Mouse (Mus musculus) ES-Bruce4 (cell line): Measurements from ENCODE around the gene Ssr2. TPM values are rescaled to one million over a fixed set of nuclear protein-coding genes. Genes with fewer than 3 reads are reported as not detected.
A peak's percentile ranks its signal among the peaks of the same experiment; 100 is the strongest.

Source experiments
- H3K27ac ChIP-seq: 2 replicates; pipeline ENCODE4 v1.5.1; 2012; ENCODE audit warnings: low read length, inconsistent platforms; ENCODE audit not compliant: insufficient read depth
- H3K27me3 ChIP-seq: 2 replicates; pipeline ENCODE4 v1.6.1; 2012; ENCODE audit warnings: mild to moderate bottlenecking, low read length, inconsistent platforms; ENCODE audit not compliant: control insufficient read depth, poor library complexity, insufficient read depth, severe bottlenecking
- H3K36me3 ChIP-seq: 2 replicates; pipeline ENCODE4 v1.6.1; 2012; ENCODE audit warnings: inconsistent platforms, mild to moderate bottlenecking, low read length, moderate library complexity; ENCODE audit not compliant: control insufficient read depth, poor library complexity, insufficient read depth, severe bottlenecking
- H3K4me1 ChIP-seq: one replicate; pipeline ENCODE4 v1.8.1; 2011; ENCODE audit warnings: low read length; ENCODE audit not compliant: control insufficient read depth, insufficient read depth
- H3K4me3 ChIP-seq: 2 replicates; pipeline ENCODE4 v1.5.1; 2011; ENCODE audit warnings: low read depth, mild to moderate bottlenecking, low read length
- H3K9ac ChIP-seq: 2 replicates; pipeline ENCODE4 v1.6.1; 2012; ENCODE audit warnings: low read depth, mild to moderate bottlenecking, inconsistent platforms; ENCODE audit not compliant: poor library complexity, severe bottlenecking
- H3K9me3 ChIP-seq: replicated peaks from 2 replicates; pipeline ENCODE4 v1.6.1; 2012; ENCODE audit warnings: mild to moderate bottlenecking, low read length, inconsistent platforms; ENCODE audit not compliant: control insufficient read depth, poor library complexity, insufficient read depth, severe bottlenecking
- CTCF ChIP-seq: IDR thresholded peaks from one replicate; pipeline ENCODE4 v1.8.1; 2011; ENCODE audit warnings: low read depth, low read length
- EP300 ChIP-seq: IDR thresholded peaks from 2 replicates; pipeline ENCODE4 v1.6.1; 2011; ENCODE audit warnings: low read depth, low read length; ENCODE audit not compliant: insufficient read depth
- POLR2A ChIP-seq: IDR thresholded peaks from one replicate; pipeline ENCODE4 v1.8.1; 2011; ENCODE audit warnings: low read length; ENCODE audit not compliant: insufficient read depth
- polyA plus RNA-seq: library from polyadenylated mRNA; stranded (reverse); fragments of >200 nt; gene quantifications from 2 replicates; pipeline ENCODE4 v1.2.4, GENCODE M21; 2011; ENCODE audit warnings: low read depth; ENCODE audit not compliant: missing spikeins, insufficient read depth, insufficient read length

Gene Ssr2
- polyA plus RNA-seq, 1 experiment: 348 TPM

- Histone ChIP-seq H3K36me3 (peaks cover 8% of the 10 kb centered on the region; the same call in 1 of the 2 replicates), H3K27ac (no peak overlapping the region), H3K4me1 (peaks cover 22% of the 10 kb centered on the region), H3K9ac (no peak overlapping the region), H3K9me3 (no peaks in the 10 kb centered on the region), H3K27me3 (no peaks in the 10 kb centered on the region), H3K4me3 (no peak overlapping the region)
- TF ChIP-seq EP300 (peak; percentile 68; the same call in 1 of the 2 replicates), POLR2A (no peak), CTCF (no peak)
Observed at GRCm38 (mm10) chr3:88539397-88539796, 36.3 kb upstream of the Ssr2 start.

GRCm38 (mm10) chr3:88540085-88540484 is 35.6 kb upstream of the Ssr2 start:
- peaks cover 8% of the 10 kb centered on the region; the same call in 1 of the 2 replicates for H3K36me3 ChIP-seq
- H3K9me3 ChIP-seq: no peaks in the 10 kb centered on the region
- H3K27ac ChIP-seq: peak overlapping the region; percentile 21
- no peak overlapping the region for H3K9ac ChIP-seq
- peaks cover 20% of the 10 kb centered on the region for H3K4me1 ChIP-seq
- H3K4me3 ChIP-seq: no peak overlapping the region
- no peak for TF ChIP-seq CTCF
- no peak for TF ChIP-seq POLR2A
- TF ChIP-seq EP300: no peak
- no peaks in the 10 kb centered on the region for H3K27me3 ChIP-seq

GRCm38 (mm10) chr3:88541622-88542401 is 33.9 kb upstream of the Ssr2 start:
- H3K27me3 ChIP-seq: no peaks in the 10 kb centered on the region
- no peak overlapping the region for H3K4me3 ChIP-seq
- TF ChIP-seq POLR2A: no peak
- no peak for TF ChIP-seq CTCF
- no peak for TF ChIP-seq EP300
- no peak overlapping the region for H3K27ac ChIP-seq
- H3K9me3 ChIP-seq: no peaks in the 10 kb centered on the region
- peaks cover 8% of the 10 kb centered on the region; the same call in 1 of the 2 replicates for H3K36me3 ChIP-seq
- H3K4me1 ChIP-seq: peaks cover 17% of the 10 kb centered on the region
- no peak overlapping the region for H3K9ac ChIP-seq

GRCm38 (mm10) chr3:88542486-88542885 is 33.2 kb upstream of the Ssr2 start:
- Histone ChIP-seq H3K9ac (no peak overlapping the region), H3K4me3 (no peak overlapping the region), H3K27me3 (no peaks in the 10 kb centered on the region), H3K27ac (no peak overlapping the region), H3K9me3 (no peaks in the 10 kb centered on the region), H3K4me1 (peaks cover 19% of the 10 kb centered on the region), H3K36me3 (peaks cover 5% of the 10 kb centered on the region; the same call in 1 of the 2 replicates)
- TF ChIP-seq CTCF (no peak), POLR2A (no peak), EP300 (no peak)

GRCm38 (mm10) chr3:88543174-88543573 is 32.5 kb upstream of the Ssr2 start:
- no peak overlapping the region for H3K27ac ChIP-seq
- TF ChIP-seq POLR2A (no peak), EP300 (no peak), CTCF (no peak)
- H3K4me1 ChIP-seq: peaks cover 18% of the 10 kb centered on the region
- no peak overlapping the region for H3K4me3 ChIP-seq
- no peak overlapping the region for H3K9ac ChIP-seq
- H3K9me3 ChIP-seq: no peaks in the 10 kb centered on the region
- H3K27me3 ChIP-seq: no peaks in the 10 kb centered on the region
- H3K36me3 ChIP-seq: no peaks in the 10 kb centered on the region

- Histone ChIP-seq H3K27ac (no peak overlapping the region), H3K36me3 (no peaks in the 10 kb centered on the region), H3K9me3 (no peaks in the 10 kb centered on the region), H3K9ac (no peak overlapping the region), H3K4me3 (no peak overlapping the region), H3K4me1 (peaks cover 12% of the 10 kb centered on the region), H3K27me3 (no peaks in the 10 kb centered on the region)
- TF ChIP-seq POLR2A: no peak
- TF ChIP-seq EP300: no peak
- no peak for TF ChIP-seq CTCF
Observed at GRCm38 (mm10) chr3:88543651-88544410, 31.8 kb upstream of the Ssr2 start.
